Mouse (Mus musculus) bone marrow, adult 2 months (tissue): ENCODE data around the gene 9530053A07Rik. TPM values are rescaled to one million over a fixed set of nuclear protein-coding genes. Genes with fewer than 3 reads are reported as not detected.

Source experiments
- H3K27ac ChIP-seq: fragments of 200-500 bp; 2 replicates; pipeline ENCODE4 v1.5.1; 2012; ENCODE audit warnings: low read depth, mild to moderate bottlenecking, control low read depth, inconsistent platforms, low read length; ENCODE audit not compliant: control insufficient read depth, poor library complexity, insufficient read depth
- H3K4me1 ChIP-seq: fragments of 200-500 bp; 2 replicates; pipeline ENCODE4 v1.6.1; 2011; ENCODE audit warnings: low read length; ENCODE audit not compliant: control insufficient read depth, insufficient read depth
- H3K4me3 ChIP-seq: fragments of 200-500 bp; replicated peaks from 2 replicates; pipeline ENCODE3; 2011; ENCODE audit warnings: mild to moderate bottlenecking, low read depth, low read length, control low read depth; ENCODE audit not compliant: control insufficient read depth
- CTCF ChIP-seq: fragments of 200-500 bp; IDR thresholded peaks from 2 replicates; pipeline ENCODE4 v1.5.1; 2011; ENCODE audit warnings: low read length, control low read depth; ENCODE audit not compliant: control insufficient read depth, insufficient read depth
- POLR2A ChIP-seq: fragments of 200-500 bp; IDR thresholded peaks from 2 replicates; pipeline ENCODE4 v1.6.1; 2011; ENCODE audit warnings: low read depth, mild to moderate bottlenecking, control low read depth, low read length, borderline replicate concordance; ENCODE audit not compliant: control insufficient read depth
- WGBS: fragments of 180-500 bp; shearing (Covaris S2); methylation state at CpG from one replicate; pipeline ENCODE4 v1.1.7; 2018; 5-methylcytosine and 5-hydroxymethylcytosine counted together
- polyA plus RNA-seq: library from polyadenylated mRNA; stranded (reverse); fragments of >200 nt; gene quantifications from 2 replicates; pipeline ENCODE4 v1.2.4, GENCODE M21; 2011; ENCODE audit warnings: low replicate concordance; ENCODE audit not compliant: missing spikeins, insufficient read depth, insufficient read length

Gene 9530053A07Rik
- polyA plus RNA-seq, 1 experiment: not detected

DNA sequence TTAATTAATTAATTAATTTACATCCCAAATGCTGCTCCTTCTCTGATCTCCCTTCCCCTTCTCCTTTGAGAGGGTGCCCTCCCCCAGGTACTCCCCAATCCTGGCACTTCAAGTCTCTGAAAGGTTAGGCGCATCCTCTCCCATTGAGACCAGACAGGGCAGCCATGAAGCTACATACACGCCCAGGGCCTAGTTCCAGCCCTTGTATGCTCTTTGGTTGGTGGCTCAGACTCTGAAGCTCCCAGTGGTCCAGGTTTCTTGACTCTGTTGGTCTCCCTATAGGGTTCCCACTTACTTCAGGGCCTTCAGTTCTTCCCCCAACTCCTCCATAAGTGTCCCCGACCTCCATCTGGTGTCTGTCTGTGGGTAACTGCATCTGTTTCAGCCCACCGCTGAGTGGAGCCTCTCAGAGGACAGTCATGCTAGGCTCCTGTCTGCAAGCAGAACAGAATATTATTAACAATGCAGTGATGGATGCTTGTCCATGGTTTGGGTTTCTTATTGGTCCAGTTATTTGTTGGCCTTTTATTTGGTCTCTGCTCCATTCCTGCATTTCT lies 76.9 kb downstream of the 9530053A07Rik start:
- Histone ChIP-seq H3K27ac (no peak overlapping the region), H3K4me1 (no peaks in the 10 kb centered on the region), H3K4me3 (no peak overlapping the region)
- TF ChIP-seq CTCF (no peak), POLR2A (no peak)
- WGBS: 71% methylated on average over 4 of the region's 4 CpGs

DNA sequence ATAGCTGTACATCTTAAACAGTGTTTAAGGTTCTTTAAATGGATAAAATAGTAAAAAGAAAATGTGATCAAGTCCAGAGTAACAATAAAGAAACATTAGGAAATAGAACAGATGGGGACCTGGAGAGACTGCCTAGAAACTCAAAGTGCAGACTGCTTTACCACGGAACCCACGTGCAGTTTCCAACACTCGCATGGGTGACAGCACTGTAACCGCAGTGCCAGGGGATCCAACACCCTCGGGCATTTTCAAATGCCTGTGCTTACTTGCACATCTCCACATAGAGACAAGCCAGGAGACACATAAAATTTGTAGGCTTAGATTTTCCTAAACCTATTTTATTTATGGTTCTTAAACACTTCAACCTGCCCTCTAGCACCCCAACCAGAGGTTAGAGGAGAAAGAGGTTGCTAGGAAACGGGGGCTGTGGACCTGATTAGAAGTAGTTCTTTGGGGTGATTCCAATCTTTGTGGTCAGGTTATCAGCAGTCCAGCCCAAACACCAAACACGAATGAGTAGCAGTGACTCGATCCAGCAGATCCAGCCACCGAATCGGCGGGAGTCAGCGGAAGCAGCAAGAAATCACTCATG lies 79.2 kb downstream of the 9530053A07Rik start:
- TF ChIP-seq POLR2A (no peak), CTCF (no peak)
- Histone ChIP-seq H3K4me1 (no peaks in the 10 kb centered on the region), H3K27ac (no peak overlapping the region), H3K4me3 (peak overlapping the region; percentile 3)
- WGBS: 34% methylated on average over 12 of the region's 12 CpGs

DNA sequence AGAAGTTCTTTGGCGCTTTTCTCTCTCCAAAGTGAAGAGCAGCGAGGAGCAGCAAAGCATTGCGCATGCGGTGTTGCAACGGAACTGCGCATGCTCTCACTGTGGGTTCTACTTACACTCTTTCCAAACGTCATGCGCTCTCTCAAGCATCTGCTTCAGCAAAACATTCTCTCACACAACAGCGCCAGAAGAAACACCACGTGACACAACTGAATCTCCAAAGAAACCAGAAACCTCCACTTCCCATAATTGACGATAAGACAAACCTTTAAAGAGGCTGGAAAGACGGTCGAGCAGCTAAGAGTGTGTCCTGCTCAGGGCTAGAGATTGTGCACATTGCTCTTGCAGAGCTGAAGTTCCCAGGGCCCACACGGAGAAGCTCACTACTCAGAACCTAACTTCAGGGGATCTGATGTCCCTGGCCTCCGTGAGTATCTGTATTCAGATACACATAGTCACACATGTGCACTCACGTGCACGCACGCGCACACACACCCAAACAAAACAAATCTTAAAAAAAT lies 79.8 kb downstream of the 9530053A07Rik start:
- Histone ChIP-seq H3K4me3 (no peak overlapping the region), H3K4me1 (no peaks in the 10 kb centered on the region), H3K27ac (no peak overlapping the region)
- TF ChIP-seq CTCF (no peak), POLR2A (no peak)
- WGBS: 44% methylated on average over 19 of the region's 19 CpGs

DNA sequence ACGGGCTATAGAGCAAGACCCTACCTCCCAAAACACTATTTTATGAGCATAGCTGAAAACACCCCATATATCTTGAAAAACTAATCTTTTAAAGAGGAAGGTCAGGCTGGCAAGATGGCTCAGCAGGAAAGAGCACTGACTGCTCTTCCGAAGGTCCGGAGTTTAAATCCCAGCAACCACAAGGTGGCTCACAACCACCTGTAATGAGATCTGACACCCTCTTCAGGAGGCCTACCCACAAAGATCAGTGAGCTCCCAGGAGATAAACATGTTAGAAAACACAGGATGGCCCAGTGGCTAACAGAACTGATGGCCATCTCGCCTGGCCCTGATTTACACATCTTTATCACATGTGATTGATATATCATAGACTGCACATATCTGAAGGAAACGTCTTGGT lies 81.5 kb downstream of the 9530053A07Rik start:
- H3K27ac ChIP-seq: no peak overlapping the region
- TF ChIP-seq POLR2A (no peak), CTCF (no peak)
- no peak overlapping the region for H3K4me3 ChIP-seq
- WGBS: 50% methylated on average over 5 of the region's 5 CpGs
- no peaks in the 10 kb centered on the region for H3K4me1 ChIP-seq

DNA sequence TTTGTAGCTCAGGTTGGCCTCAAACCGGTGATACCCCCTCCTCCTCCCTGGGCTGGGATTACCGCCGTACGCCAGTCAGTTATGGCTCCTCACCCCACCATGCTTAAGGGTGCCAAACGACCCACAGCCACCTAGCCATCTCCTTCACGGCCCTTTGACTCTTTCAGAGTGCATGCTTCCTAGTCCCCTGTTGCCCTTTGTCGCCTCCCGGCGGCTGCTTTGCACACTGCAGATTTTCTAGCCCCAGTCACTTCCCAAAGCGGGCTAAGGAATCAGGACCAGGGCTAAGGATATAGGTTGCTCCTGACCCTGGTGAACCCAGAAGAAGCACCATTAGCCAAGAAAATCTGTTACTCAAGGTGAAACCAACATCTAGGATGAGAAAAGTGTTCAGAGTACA lies 84.9 kb downstream of the 9530053A07Rik start:
- 12% methylated on average over 10 of the region's 10 CpGs for WGBS
- Histone ChIP-seq H3K27ac (no peak overlapping the region), H3K4me1 (no peaks in the 10 kb centered on the region), H3K4me3 (no peak overlapping the region)
- TF ChIP-seq POLR2A: no peak
- peak; percentile 82 for TF ChIP-seq CTCF

Other genes starting within 250 kb of the 9530053A07Rik start
- 0.57 and 5.4 TPM in 2 replicates for gene Zfp974, start 200.0 kb upstream of the 9530053A07Rik start, polyA plus RNA-seq
- 3.2 and 6.0 TPM in 2 replicates for gene Zfp780b, start 150.3 kb upstream of the 9530053A07Rik start, polyA plus RNA-seq
- gene Zfp850, start 115.4 kb upstream of the 9530053A07Rik start, polyA plus RNA-seq: 0.34 and 1.1 TPM in 2 replicates
- 81.0 and 119 TPM in 2 replicates for gene Psmc4, start 79.4 kb upstream of the 9530053A07Rik start, polyA plus RNA-seq
- not detected in 2 replicates for gene Fcgbp, start 58.2 kb upstream of the 9530053A07Rik start, polyA plus RNA-seq
- gene Fbl, start 40.2 kb downstream of the 9530053A07Rik start, polyA plus RNA-seq: 104 and 144 TPM in 2 replicates
- gene Dyrk1b, start 50.0 kb downstream of the 9530053A07Rik start, polyA plus RNA-seq: 8.6 and 10.8 TPM in 2 replicates
- gene Eid2, start 138.4 kb downstream of the 9530053A07Rik start, polyA plus RNA-seq: 0.70 and 3.3 TPM in 2 replicates
- 1.5 and 2.3 TPM in 2 replicates for gene Eid2b, start 148.3 kb downstream of the 9530053A07Rik start, polyA plus RNA-seq
- gene Selenov, start 161.7 kb downstream of the 9530053A07Rik start, polyA plus RNA-seq: not detected in 2 replicates
- not detected in 2 replicates for gene Dll3, start 172.8 kb downstream of the 9530053A07Rik start, polyA plus RNA-seq
- 44.6 and 44.8 TPM in 2 replicates for gene Timm50, start 182.6 kb downstream of the 9530053A07Rik start, polyA plus RNA-seq
- 50.8 and 77.1 TPM in 2 replicates for gene Supt5, start 209.3 kb downstream of the 9530053A07Rik start, polyA plus RNA-seq
- 838 and 1,358 TPM in 2 replicates for gene Rps16, start 221.2 kb downstream of the 9530053A07Rik start, polyA plus RNA-seq
- 15.6 and 26.3 TPM in 2 replicates for gene Plekhg2, start 243.1 kb downstream of the 9530053A07Rik start, polyA plus RNA-seq